Mouse (Mus musculus) mammary gland, adult 2 months (tissue): ENCODE data around the gene Gtf2a1. TPM values are rescaled to one million over a fixed set of nuclear protein-coding genes. Genes with fewer than 3 reads are reported as not detected.

Experiments
- polyA plus RNA-seq: library from polyadenylated mRNA; depleted of rRNA; stranded (reverse); fragments of >200 nt; gene quantifications from 2 replicates; pipeline ENCODE4 v1.2.3, GENCODE M21; 2012; ENCODE audit warnings: low replicate concordance; rRNA removed

Gene Gtf2a1
- polyA plus RNA-seq: 14.0 and 19.3 TPM in 2 replicates

GRCm38 (mm10) chr12:91589847-91590690, at the start of gene Gtf2a1:
TSS of gene Gtf2a1 (minus strand) at chr12:91590487.

Other genes with a start within 250 kb of the Gtf2a1 start
- 2.1 and 6.4 TPM in 2 replicates for gene Cep128, start 206.1 kb downstream of the Gtf2a1 start, polyA plus RNA-seq
- 25.1 and 31.7 TPM in 2 replicates for gene Tshr, start 205.9 kb downstream of the Gtf2a1 start, polyA plus RNA-seq
- gene Ston2, start 197.9 kb upstream of the Gtf2a1 start, polyA plus RNA-seq: 13.4 TPM in 2 replicates